Mouse (Mus musculus) cerebellum, adult 2 months (tissue): Measurements from ENCODE around the gene Kcnq2.

Experiments used
- CTCF ChIP-seq: fragments of 200-500 bp; IDR thresholded peaks from 2 replicates; pipeline ENCODE4 v1.5.1; 2011; ENCODE audit warnings: low read depth, mild to moderate bottlenecking, control low read depth, low read length, moderate library complexity, borderline replicate concordance; ENCODE audit not compliant: insufficient read depth
- POLR2A ChIP-seq: fragments of 200-500 bp; IDR thresholded peaks from 2 replicates; pipeline ENCODE4 v1.6.1; 2011; ENCODE audit warnings: low read length, control low read depth, borderline replicate concordance; ENCODE audit not compliant: insufficient read depth

DNA sequence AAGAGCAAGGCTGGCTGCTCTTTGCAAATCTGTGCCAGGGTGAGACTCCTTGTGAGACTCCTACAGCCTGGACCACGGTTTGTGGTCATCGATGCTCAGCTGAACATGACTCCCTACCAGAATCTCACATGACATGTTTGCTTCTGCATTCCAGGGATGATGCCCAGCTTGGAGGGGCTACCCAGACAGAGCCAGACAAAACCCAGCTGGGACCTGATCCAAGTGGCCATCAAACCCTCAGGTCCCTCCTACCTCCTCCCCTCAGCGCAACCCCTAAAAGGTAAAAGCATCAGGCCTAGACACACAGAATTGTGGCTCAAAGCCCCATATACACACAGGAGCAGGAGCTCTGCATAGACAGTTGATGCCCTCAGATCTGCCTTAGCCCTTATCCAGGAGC is 19.3 kb upstream of the Kcnq2 start:
- TF ChIP-seq CTCF = no peak
- no peak for TF ChIP-seq POLR2A
